Mouse (Mus musculus) heart, adult 2 months (tissue): ENCODE data around the gene Mta2.

Source experiments
- CTCF ChIP-seq: fragments of 200-600 bp; IDR thresholded peaks from 2 replicates; pipeline ENCODE4 v1.8.1; 2022; ENCODE audit warnings: antibody characterized with exemption, mild to moderate bottlenecking, moderate library complexity
- EP300 ChIP-seq: fragments of 200-500 bp; IDR thresholded peaks from 2 replicates; pipeline ENCODE4 v1.6.1; 2011; ENCODE audit warnings: low read depth, low read length, control low read depth; ENCODE audit not compliant: insufficient read depth

- TF ChIP-seq CTCF (no peak), EP300 (no peak)
Observed at GRCm38 (mm10) chr19:8927891-8928525, 13.7 kb upstream of the Mta2 start.
